Comparison of ENCODE assay signal across 1 mouse cellular context in the genomic region with DNA sequence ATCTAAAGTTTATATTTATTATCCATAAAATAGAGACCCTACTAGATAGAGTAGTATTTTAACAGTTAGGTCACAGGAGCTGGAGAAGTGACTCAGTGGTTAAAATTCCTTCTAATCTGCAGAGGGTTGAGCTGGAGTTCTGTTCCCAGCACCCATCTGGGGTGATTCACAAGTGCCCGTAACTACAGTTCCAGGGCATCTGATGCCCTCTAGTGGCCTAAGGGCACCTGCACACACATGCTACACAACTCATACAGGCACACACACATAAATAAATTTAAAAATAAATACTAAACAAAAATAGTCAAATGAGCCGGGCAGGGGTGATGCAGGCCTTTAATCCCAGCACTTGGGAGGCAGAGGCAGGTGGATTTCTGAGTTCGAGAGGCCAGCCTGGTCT.
TF ChIP-seq lines count a peak whose summit lies in the region.

No protein-coding gene starts in this region.

TF ChIP-seq in MEL, 35 proteins besides CTCF, POLR2A, EP300 and RAD21:
- TF ChIP-seq MAX (IDR thresholded peaks at IDR 0.05; ENCODE audit: low read length) (no peak), SMC3 (IDR thresholded peaks at IDR 0.05; ENCODE audit: low read depth, low read length) (peak; percentile 27)
